ENCODE assay signal across 8 mouse cellular contexts in the genomic region with DNA sequence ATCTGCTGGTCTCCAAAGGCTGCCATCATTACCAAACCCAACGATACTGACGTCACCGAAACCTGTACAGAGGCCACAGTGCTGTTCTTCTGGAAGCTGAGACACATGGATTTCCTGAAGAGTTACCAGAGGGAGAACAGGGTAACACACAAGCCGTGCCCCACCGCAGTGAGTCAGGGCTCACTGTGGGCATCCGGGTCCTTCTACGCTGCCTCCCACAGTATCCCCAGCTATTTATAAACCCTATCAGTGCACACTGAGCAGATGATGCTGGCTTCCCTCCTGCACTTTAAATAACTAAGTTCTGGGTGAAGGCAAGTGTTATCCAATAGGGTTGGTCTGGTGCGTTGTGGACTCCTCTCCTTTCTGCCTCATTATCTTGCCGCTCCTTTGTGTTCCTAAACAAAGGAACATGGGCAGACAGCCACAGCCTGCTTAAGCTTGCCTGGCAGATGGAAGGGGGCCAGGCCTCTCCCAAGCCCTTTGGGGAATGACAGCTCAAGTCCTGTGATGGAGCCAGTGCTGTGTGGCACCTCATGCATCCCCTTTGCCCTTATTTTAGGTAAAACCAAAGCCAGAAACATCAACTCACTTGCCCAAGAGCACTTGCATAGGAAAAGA.
A peak's percentile ranks its signal among the peaks of the same experiment; 100 is the strongest.
DNase-seq lines count a peak whose midpoint lies in the region.

No protein-coding gene starts in this region.

- intact Hi-C loops in heart, postnatal 36 days (cut with DNase I), result no loop called here

- DNase-seq in adrenal gland, postnatal 10 days, result peak; percentile 64
- no peak for DNase-seq in adrenal gland, adult (ENCODE audit: inconsistent age in 2 of 2, low spot score in 1 of 2)
- DNase-seq in frontal cortex, postnatal 10 days (ENCODE audit: low spot score in 2 of 2), result peak; percentile 32 to 43
- DNase-seq in heart, postnatal 36 days, result peak; percentile 67 to 71
- peak; percentile 42 to 70 for DNase-seq in lung, adult 18-20 months
- DNase-seq in retina, adult 2 months (ENCODE audit: low read depth, low spot score), result peak; percentile 13
- DNase-seq in B cell, adult 2 months, result no peak
- no peak for DNase-seq in adrenal gland, adult 8-10 months

Comparison
In these comparisons a context has a peak if more than half of its experiments do, and no peak if none do; other contexts are left out.
1. DNase-seq: peak in adrenal gland, postnatal 10 days (single experiment), frontal cortex, postnatal 10 days (2 of 2), heart, postnatal 36 days (2 of 2), lung, adult 18-20 months (2 of 2) and retina, adult 2 months (single experiment); none in adrenal gland, adult (0 of 2), B cell, adult 2 months (0 of 2) and adrenal gland, adult 8-10 months (single experiment).